Mouse (Mus musculus): ENCODE data around the gene Cd7. TPM values are rescaled to one million over a fixed set of nuclear protein-coding genes. Genes with fewer than 3 reads are reported as not detected.

Gene Cd7
- polyA plus RNA-seq, 1 experiment from 2014 or later, result 3.2 TPM

- Histone ChIP-seq H3K27ac (ENCODE audit: low read depth) (no peak overlapping the region), H3K4me1 (ENCODE audit: insufficient read depth) (peaks cover 42% of the 10 kb centered on the region), H3K9me3 (ENCODE audit: low read length) (no peaks in the 10 kb centered on the region), H3K36me3 (replicated peaks; ENCODE audit: insufficient read depth, low read length) (peaks cover 40% of the 10 kb centered on the region), H3K4me2 (ENCODE audit: low read depth, low read length) (no peak overlapping the region), H3K27me3 (ENCODE audit: insufficient read depth, low read length) (no peaks in the 10 kb centered on the region), H3K9ac (replicated peaks) (no peak overlapping the region), H3K4me3 (ENCODE audit: low read depth, low read length) (no peak overlapping the region)
- DNase-seq (no peak), ATAC-seq (no peak)
- WGBS (ENCODE audit: insufficient replicate concordance), result 54% methylated on average over 3 of the region's 3 CpGs
- no peak for TF ChIP-seq EP300 (IDR thresholded peaks at IDR 0.05; ENCODE audit: low read depth)
- TF ChIP-seq CTCF (IDR thresholded peaks at IDR 0.05; ENCODE audit: low read depth), result peak; percentile 26; the same call in 1 of the 2 replicates
Measured at GRCm38 (mm10) chr11:120987608-120988007, 51.6 kb downstream of the Cd7 start.

Other genes starting within 250 kb of the Cd7 start
- 43.8 and 46.8 TPM in 2 replicates for gene Dus1l, start 243.0 kb downstream of the Cd7 start, polyA plus RNA-seq (2015; fragmentation: Nextera tagmentation; extraction: Ambion mirVana)
- 3.8 and 3.9 TPM in 2 replicates for gene Fasn, start 214.9 kb downstream of the Cd7 start, polyA plus RNA-seq (2015; fragmentation: Nextera tagmentation; extraction: Ambion mirVana)
- 1.2 and 1.4 TPM in 2 replicates for gene Ccdc57, start 106.5 kb downstream of the Cd7 start, polyA plus RNA-seq (2015; fragmentation: Nextera tagmentation; extraction: Ambion mirVana)
- gene Slc16a3, start 90.9 kb downstream of the Cd7 start, polyA plus RNA-seq (2015; fragmentation: Nextera tagmentation; extraction: Ambion mirVana), result 9.9 and 13.9 TPM in 2 replicates
- 29.9 and 30.0 TPM in 2 replicates for gene Csnk1d, start 48.1 kb downstream of the Cd7 start, polyA plus RNA-seq (2015; fragmentation: Nextera tagmentation; extraction: Ambion mirVana)
- gene Sectm1b, start 24.2 kb upstream of the Cd7 start, polyA plus RNA-seq (2015; fragmentation: Nextera tagmentation; extraction: Ambion mirVana), result 0.05 and 0.23 TPM in 2 replicates
- gene Sectm1a, start 41.8 kb upstream of the Cd7 start, polyA plus RNA-seq (2015; fragmentation: Nextera tagmentation; extraction: Ambion mirVana), result 1.7 and 2.0 TPM in 2 replicates
- 0.05 TPM in 1 of 2 replicates, not detected in the other for gene Tex19.2, start 79.3 kb upstream of the Cd7 start, polyA plus RNA-seq (2015; fragmentation: Nextera tagmentation; extraction: Ambion mirVana)
- not detected in 2 replicates for gene Tex19.1, start 106.7 kb upstream of the Cd7 start, polyA plus RNA-seq (2015; fragmentation: Nextera tagmentation; extraction: Ambion mirVana)
- not detected in 2 replicates for gene Uts2r, start 120.9 kb upstream of the Cd7 start, polyA plus RNA-seq (2015; fragmentation: Nextera tagmentation; extraction: Ambion mirVana)
- gene Hexdc, start 165.0 kb upstream of the Cd7 start, polyA plus RNA-seq (2015; fragmentation: Nextera tagmentation; extraction: Ambion mirVana), result 2.3 and 3.2 TPM in 2 replicates
- 17.7 and 17.9 TPM in 2 replicates for gene Ogfod3, start 165.3 kb upstream of the Cd7 start, polyA plus RNA-seq (2015; fragmentation: Nextera tagmentation; extraction: Ambion mirVana)
- 13.3 and 15.0 TPM in 2 replicates for gene Cybc1, start 189.9 kb upstream of the Cd7 start, polyA plus RNA-seq (2015; fragmentation: Nextera tagmentation; extraction: Ambion mirVana)
- gene Narf, start 197.8 kb upstream of the Cd7 start, polyA plus RNA-seq (2015; fragmentation: Nextera tagmentation; extraction: Ambion mirVana), result 27.8 and 39.1 TPM in 2 replicates
- 2.3 and 2.6 TPM in 2 replicates for gene Foxk2, start 220.6 kb upstream of the Cd7 start, polyA plus RNA-seq (2015; fragmentation: Nextera tagmentation; extraction: Ambion mirVana)